Mouse (Mus musculus): ENCODE measurements around the gene Spcs2. TPM values are rescaled to one million over a fixed set of nuclear protein-coding genes. Genes with fewer than 3 reads are reported as not detected.
A peak's percentile ranks its signal among the peaks of the same experiment; 100 is the strongest.

Spcs2 gene
- total RNA-seq, 2 experiments from 2014 or later = 65.9 to 71.4 TPM

DNA sequence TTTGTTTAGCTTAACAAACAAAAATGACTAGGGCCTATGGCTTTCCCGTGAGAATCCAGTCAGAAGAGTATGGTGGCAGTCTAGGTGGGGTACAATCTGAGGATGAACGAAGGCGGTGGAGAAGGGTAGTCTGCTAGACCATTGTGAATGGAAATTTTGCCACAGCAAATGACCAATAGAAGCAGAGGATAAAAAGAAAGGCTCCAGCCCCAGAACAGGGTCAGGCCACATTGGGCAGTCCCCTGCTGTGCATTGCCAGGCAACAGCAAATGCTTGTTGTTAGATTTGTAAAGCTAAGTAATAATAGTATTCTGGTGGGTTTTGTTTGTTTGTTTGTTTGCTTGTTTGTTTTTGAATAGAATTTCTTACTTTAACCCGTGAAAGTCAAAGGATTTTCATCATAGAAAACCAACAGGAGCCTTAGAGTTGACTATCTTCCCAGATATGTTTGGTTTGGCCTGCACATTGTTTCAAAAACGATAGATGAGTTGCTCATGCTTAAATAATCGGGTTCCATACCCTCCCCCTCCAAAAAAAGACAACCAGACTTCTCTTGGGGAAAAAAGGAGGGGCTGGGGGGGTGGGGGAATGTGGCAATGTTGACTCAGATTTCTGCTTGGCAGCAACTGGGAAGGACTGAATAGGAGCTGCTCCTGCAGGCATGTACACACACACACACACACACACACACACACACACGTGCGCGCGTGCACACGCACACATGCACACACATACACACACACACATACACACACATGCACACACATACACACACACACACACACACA is 1.2 kb upstream of the Spcs2 start:
- DNase-seq = no peak

DNA sequence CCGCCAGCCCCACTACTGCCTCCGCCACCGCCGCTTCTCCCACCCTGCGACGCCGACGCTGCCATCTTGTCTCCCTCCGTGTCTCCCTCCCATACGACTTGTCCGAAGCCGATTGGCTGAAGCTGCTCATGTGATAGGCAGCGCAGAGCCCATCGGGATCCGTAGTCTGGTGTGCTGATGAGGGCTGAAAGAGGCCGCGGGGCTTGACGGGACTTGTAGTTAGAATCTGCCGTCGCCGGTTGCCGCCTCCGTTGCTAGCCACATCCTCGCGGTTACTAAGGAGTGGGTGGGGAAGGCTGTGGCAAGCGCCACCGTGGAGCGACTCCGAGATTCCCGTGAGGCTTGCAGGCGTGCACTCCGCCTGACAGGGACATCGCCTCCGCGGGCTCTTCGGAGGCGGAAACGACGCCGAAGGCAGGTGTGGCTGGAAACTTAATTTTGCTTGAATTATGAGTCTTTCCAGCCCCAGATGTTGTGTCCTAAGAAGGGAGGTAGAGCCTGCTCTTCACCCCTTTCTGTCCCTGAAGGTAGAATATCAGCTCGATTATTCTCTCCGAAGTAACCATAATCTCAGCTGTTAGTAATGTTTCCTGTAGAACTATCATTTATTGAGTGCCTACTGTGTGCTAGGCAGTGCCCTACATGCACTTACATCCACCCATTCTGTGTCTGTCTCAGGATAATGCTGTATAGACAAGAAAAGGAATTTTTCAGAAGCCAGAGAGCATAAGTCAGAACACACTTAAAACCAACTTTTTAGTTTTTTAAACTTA is 4.3 kb downstream of the Spcs2 start, which contains the start of gene Xrra1:
Gene Xrra1, plus strand, starts transcription at position 304 of the 773 bp plus-strand sequence.
- DNase-seq = peak; percentile 95

DNA sequence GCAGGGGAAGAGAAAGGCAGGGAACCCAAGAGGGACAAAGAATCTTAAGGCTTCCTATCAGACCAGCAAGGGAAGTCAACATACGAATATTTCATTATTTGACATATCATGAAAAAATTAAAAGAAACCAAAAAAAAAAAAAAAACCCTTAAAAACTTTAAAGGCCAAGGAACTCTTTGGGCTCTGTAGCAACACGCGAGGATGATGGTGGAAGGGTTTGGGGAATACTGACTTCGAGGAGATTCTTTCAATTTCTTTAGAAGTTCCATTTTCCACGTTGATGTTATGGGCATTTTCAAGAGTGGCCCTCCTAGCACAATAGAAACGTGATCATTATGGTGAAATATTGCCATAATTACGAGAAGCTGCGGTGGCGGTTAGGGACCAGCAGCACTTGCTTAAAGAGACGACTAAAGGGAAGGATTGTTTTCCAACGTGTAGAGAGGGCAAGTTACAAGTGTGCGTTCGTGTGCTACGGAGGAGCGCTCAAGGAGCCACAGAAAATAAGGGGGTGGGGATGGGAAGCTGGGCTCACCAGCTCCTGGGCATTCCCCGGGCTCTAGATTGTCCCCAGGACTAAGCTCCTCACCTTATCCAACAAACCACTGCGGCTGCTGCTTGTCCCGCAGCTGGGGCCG is 5.0 kb downstream of the Spcs2 start:
- no peak for DNase-seq

DNA sequence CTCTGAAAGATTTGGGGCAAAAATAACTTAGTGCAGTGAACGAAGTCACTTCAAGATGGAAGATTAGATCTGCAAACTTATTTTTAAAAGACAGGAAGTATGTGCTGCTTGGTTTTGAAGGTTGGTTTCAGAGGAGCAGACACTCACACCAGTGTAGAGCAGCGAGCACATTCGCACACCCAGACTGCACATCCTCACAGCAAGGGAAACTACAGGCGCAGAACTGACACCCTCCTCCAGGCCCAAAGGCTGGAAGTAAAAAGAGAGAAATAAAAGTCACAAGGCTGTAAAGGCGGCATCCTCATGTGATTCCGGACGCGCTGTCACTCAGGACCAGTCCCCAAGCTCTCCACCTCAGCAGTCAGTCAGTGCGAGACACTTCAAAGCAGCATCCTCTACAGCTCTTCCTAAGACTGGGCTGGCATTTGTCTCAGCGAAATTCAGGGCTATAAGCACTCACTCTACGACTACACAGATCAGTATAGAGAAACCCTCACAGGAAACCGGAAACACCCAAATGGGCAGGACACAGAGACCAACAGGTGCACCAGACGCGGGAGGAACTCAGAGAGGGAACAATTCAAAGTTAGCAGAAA is 6.9 kb downstream of the Spcs2 start:
- DNase-seq = no peak

DNA sequence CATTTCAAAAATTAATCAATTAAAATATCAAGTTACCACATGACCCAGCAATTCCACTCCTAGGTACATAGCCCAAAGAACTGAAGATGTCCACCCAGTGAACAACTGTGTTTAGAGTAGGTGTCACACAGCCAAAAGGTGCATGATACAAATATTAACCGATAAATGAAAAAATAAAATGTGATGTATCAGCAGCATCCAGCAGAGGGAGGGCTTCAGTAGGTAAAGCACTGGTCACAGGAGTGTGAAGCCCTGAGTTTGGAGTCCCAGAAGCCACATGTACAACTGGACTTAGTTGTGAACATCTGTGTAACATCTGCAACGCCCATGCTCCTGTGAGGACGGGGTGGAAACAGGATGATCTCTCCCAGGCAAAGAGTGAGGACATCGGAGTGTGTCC is 9.0 kb downstream of the Spcs2 start:
- no peak for DNase-seq

DNA sequence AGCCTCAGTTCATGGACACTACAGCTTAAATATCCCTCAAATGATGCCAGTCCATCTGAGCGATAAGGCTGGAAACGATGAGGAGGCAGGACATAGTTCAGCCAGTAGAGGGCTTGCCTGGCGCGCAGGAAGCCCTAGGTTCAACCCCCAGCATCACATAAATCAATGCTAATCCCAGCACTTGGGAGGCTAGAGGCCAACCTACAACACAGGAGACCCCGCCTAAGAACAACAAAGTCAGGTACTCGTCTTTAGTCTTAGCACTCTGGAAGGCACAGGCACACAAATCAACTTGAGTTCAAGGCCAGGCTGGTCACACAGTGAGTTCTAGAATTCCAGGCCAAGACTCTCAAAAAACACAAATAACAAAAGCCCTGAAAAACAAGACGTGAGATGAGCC is 9.9 kb downstream of the Spcs2 start:
- no peak for DNase-seq

DNA sequence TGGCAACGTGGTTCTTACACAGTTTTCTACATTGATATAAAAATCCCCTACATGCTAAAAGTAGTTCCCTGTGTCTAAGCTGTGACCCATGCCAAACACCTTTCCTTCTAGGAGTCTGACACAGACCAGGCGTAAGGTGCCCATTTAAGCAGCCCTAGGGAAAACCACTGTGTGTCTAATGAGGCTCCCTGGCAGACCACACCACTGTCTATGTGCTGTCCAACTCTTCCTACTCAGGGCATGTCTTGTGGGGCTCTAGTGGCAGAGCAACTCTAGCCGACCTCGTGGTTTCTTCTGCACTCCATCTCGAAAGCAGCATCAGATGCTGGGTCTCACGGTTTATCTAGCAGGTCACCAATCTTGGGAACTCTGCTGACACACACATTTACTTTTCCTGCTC is 11.6 kb downstream of the Spcs2 start:
- DNase-seq = no peak

DNA sequence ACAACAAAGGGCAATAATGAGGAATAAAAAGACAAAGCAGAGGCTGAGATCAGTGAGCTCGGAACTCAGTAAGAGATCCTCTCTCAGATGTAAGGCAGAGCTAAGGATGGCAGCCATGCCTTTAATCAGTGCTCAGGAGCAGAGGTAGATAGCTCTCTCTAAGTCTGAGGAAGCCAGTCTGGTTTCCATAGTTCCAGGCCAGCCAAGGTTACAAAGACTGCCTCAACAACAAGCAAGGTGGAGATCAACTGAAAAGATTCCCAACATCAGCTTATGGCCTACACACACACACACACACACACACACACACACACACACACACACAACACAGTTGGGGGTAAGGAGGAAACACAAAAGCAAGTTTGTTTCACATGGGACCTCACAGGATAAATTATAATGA is 12.1 kb downstream of the Spcs2 start:
- no peak for DNase-seq

DNA sequence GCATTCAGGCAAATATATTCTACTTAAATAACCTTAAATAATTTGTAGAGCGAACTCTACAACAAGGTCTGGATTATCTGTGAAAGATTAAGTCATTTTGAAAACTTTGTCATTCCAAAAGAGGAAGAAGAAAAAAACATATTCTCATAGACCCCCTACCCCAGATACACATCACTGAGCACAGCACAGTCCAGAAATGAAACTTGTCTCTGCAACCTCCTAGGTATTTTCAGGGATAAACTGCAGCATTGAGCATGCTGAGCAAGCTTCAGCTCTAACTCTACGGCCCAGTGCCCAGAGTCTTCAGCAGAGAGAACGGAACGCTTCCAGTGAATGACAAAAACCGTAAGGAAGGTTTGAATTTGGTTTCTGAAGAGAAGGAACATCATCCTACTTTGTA is 12.7 kb downstream of the Spcs2 start:
- no peak for DNase-seq

DNA sequence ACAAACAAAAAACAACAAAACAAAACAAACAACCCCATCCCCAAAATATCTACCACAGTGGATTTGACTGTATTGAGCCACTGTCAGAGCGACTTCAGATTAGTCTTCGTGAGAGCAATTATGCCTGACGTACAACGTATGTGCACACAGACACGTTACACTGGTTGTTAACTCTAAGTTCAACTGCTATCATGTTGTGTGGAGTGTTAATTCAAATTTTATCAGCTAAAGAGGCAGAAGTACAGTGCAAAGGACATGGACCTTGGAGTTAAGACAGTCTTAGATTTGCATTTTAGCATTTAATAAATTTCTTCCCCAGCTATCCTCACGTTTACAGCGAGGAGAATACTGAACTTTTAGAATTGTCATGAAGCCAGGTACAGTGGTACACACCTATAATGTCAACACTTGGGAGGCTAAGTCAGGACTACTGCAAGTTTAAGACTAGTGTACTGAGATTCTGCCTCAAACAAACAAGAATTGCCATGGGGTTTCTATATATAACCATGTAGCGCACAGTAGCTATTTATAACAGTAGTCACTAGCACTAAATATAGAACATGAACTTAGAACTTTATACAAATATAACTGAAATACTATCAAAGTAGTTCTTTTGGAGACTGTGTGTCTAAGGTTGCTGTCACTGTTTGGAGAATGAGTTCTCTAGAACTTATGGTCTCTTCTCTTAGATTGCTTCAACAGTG is 17.6 kb downstream of the Spcs2 start:
- DNase-seq = no peak

DNA sequence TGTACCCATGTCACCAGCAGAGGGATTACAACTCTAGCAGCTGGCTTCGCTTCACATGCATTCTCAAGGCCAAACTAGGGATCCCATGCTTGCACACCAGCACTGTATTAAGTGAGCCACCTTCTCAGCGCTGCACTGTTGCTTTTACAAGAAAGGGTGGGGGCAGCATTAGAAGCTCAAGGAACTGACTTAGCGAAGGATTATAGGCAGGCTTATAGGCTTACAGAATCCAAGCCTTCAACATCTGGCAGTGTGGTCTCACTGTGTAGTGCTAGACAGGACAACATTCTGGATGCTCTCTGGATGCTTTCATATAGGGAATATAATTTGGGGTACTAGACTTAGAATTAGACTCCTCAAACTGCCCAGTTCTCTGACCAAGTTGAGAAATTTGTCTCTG is 25.0 kb downstream of the Spcs2 start:
- no peak for DNase-seq

DNA sequence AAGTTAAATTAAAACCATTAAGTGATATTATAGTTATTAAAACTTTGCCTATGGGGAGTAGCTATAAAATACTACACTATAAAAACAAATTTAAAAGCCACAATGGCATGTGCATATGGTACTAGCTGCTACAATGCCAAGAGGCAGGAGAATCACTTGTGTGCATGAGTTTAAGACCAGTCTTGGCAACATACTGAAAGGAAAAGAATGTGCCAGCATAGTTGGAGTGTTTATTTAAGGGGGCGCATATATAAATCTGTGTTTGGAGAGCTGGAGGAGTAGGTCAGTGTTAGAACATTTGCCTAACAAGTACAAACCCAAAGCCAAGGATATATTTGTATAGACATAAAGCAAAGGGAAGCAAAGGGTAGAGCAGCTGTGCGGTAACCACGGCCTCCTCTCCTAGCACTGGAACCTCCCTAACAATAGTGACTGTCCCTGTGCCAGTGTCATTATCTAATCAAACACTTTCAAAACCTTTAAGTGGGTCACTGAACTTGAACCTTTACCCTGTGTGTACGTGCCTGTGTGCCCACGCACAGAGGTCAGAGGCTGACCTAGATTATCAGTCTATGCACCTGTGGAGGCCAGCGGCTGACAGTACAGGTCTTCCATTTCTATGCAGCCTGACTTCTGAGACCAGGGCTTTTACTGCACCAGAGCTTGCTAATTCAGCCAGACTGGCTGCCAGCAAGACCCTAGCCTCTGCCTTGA is 25.7 kb downstream of the Spcs2 start:
- no peak for DNase-seq

DNA sequence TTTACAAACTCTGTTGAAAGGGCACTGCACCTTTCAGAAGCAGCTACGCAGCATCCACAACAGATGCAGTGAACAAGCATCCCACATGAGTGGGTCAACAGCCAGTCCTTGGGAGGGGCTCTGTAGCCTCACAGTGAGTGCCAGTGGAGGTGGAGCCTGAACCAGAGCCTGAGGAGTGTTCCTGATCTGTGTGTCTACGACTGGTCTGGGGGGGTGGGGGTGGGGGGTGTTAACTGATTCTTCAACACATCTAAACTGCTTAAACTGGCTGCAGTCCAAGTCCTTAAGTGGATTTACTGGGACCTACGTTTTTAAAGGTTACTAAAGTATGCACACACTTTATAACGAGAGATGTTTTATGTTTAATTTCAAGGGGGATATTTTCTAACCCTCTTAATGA is 26.5 kb downstream of the Spcs2 start:
- no peak for DNase-seq

DNA sequence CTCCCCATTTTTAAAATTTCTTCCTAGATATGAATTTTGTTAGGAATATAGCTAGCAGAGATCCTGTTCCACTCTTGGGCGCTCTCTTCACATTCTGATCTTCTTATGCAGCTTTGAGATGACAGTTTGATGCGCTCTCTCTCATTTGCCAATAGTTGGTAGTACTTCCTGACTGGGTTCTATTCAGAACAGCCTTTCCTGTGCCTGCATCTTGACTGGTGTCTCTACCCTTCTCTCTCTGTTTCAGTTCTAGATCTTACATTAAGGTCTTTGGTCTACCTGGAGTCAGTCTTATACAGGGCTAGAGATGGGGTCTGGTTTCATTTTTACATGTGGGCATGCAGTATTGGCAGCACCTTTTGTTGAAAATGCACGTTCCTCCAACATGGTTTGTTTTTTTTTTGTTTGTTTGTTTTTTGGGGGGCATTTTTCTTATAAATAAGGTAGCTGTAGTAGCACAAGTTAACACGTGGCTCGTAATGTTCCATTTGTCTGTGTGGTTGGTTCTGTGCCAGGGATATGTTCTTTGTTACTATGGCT is 28.9 kb downstream of the Spcs2 start:
- DNase-seq = no peak

DNA sequence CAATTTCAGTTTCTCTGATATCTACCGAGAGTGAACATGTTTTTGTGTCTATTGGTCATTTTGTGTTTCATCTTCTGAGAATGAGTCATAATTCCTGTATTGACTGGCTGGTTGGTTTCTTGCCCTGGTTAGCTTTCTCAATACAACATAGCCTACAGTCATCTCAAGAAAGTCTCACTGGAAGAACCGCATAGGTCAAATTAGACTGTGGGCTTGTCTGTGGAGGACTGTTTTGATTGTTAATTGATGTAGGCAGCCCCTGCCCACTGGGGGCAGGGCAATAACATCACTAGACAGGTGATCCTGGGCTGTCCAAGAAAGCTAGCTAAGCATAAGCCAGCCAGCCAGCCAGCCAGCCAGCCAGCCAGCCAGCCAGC is 29.4 kb downstream of the Spcs2 start:
- no peak for DNase-seq

DNA sequence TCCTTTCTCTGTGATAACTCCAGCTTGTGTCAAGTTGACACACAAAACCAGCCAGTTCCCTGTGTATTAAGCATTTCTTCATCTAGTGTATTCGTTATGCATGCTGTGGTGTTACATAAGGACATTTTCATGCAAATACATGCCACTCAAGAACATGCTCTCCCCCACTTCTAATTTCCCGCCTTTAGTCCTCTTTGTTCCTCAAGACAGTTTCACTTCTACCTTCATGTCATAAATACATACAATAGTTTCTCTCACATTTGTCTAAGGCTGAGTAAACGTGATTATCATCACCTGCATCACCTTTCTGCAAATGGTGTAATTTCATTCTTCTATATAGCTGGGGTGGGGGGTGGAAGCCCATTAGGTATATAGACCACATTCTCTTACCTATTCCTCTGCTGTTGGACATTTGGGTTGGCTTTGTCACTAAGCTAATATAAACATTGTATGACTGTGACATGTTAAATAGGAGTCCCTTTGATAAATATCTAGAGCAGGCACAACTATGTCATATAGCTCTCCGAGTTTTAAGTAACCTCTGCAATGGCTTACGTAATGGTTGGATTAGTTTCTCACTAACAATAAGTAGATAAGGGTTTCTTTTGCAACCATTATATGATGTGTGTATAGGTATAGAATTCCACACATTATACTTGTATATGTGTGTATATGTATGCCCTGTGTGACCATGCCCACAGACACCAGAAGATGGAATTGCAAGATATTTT is 30.0 kb downstream of the Spcs2 start:
- no peak for DNase-seq

DNA sequence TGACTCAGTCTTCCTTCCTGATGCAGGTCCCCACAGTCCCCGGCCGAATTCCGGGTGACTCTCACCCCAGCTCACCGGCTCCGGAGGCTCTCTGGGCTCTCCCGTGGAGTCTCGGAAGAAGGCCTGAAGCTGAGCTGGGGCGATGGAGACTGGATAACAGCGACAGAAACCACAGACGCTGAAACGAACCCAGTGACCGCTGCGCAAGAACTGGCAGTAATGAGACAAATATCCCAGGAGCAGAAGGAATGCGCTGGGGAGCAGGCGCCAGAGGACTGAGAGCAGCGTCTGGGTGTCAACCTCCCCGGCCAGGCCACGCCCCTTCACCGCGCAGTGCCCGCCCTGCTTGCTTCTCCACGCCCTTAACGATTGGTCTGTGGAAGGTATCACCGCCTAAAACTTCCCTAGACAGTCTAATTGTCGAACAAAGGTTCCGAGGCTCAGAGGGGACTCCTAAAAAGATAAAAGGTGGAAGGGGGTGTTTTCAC is 35.1 kb downstream of the Spcs2 start, which contains the start of gene Neu3:
Gene Neu3, minus strand, starts transcription at position 335 of the 488 bp plus-strand sequence.
- DNase-seq = peak; percentile 93

DNA sequence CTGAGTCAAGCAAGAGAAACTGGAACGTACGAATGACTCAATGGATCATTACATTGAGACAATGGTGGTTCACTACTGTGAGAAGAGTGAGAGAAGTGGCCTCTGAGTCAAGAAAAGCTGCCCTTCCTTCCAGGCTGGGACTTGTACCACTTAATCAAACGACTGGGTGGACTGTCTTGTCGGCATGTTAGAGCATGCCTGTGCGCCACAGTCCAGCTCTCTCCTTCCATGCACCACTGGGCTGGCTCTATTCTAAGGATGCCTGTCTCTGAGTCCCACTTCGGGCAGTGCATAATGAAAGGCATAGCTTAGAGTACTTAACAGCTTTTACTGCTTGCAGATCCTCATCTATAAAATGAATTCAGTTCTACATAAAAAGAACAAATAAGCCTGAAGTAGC is 37.2 kb downstream of the Spcs2 start:
- no peak for DNase-seq

DNA sequence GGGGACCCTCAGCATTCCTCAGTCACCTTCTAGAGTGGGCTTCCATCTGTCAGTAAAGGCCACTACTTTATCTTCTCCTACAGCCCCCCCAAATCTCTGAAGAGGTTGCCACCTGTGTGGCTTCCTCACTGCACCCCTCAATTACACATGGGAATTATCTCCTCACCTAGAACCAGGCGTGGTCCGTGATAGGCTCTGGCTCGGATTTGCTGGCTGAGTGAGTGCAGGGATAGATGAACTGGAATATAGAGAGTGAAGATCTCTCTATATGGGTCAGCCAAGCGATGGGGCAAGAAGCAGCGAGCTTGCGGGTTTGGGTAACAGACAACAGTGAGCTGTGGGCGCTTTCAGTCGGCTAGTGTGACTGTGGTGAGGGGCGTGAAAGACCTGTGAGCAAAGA is 37.8 kb downstream of the Spcs2 start:
- DNase-seq = no peak

All from gastrocnemius, postnatal 25 days (tissue).